ENCODE assay signal across 8 mouse cellular contexts in the genomic region with DNA sequence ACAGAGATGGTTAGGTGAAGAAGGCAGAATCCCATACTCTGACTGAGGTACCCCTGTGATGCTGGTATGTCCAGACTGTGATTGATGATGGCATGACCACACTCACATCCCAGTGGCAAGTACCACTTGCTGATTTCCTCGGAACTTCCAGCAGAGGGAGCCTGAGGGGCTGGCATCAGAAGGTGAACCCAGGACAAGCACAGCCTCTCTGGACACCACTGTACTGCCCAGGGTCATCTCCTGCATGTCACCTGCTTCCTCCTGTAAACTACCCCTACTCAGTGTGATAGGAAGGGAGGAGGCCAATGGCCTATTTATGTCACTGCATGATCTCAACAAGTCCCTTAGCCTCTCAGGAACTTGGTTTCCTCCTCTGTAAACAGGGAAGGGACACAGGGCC. TPM values are rescaled to one million over a fixed set of nuclear protein-coding genes. Genes with fewer than 3 reads are reported as not detected.
A peak's percentile ranks its signal among the peaks of the same experiment; 100 is the strongest.
DNase-seq lines count a peak whose midpoint lies in the region; ATAC-seq and TF ChIP-seq lines count a peak whose summit lies in the region.
"Had no signal": no experiment of that assay in that cellular context is flagged by ENCODE, and none has a peak within 500 bp of the region (broad histone marks: within the 10 kb centered on the region; RNA-seq: fewer than 3 reads in every experiment).

No protein-coding gene starts in this region.

- no peaks in the 10 kb centered on the region for H3K27me3 ChIP-seq in hindbrain, postnatal 0 days (ENCODE audit: insufficient read depth, low read length)
- no peaks in the 10 kb centered on the region for H3K27me3 ChIP-seq in hindbrain, embryonic 14.5 days (ENCODE audit: control insufficient read depth, insufficient read depth, low read length)
- H3K27me3 ChIP-seq: embryonic facial prominence, embryonic 12.5 days had no signal

- no peaks in the 10 kb centered on the region for H3K4me1 ChIP-seq in hindbrain, postnatal 0 days (ENCODE audit: insufficient read depth, low read length)
- no peaks in the 10 kb centered on the region for H3K4me1 ChIP-seq in hindbrain, embryonic 14.5 days (replicated peaks; ENCODE audit: control insufficient read depth, insufficient read depth, low read length)
- H3K4me1 ChIP-seq: embryonic facial prominence, embryonic 12.5 days had no signal

- TF ChIP-seq CTCF in hindbrain, postnatal 0 days (IDR thresholded peaks at IDR 0.05; ENCODE audit: low read depth): peak; percentile 75

- H3K36me3 ChIP-seq in hindbrain, postnatal 0 days (ENCODE audit: insufficient read depth, low read length): no peaks in the 10 kb centered on the region
- no peaks in the 10 kb centered on the region for H3K36me3 ChIP-seq in hindbrain, embryonic 14.5 days (replicated peaks; ENCODE audit: control insufficient read depth, insufficient read depth)
- H3K36me3 ChIP-seq: embryonic facial prominence, embryonic 12.5 days had no signal

- WGBS in hindbrain, postnatal 0 days: 6% methylated on average over 1 of the region's 1 CpGs
- WGBS in hindbrain, embryonic 14.5 days: 0% methylated on average over 1 of the region's 1 CpGs

- no peak overlapping the region for H3K4me3 ChIP-seq in hindbrain, postnatal 0 days (ENCODE audit: low read length)
- H3K4me3 ChIP-seq in hindbrain, embryonic 14.5 days (replicated peaks; ENCODE audit: low read length): no peak overlapping the region
- H3K4me3 ChIP-seq: embryonic facial prominence, embryonic 12.5 days had no signal

- no peak overlapping the region for H3K4me2 ChIP-seq in hindbrain, postnatal 0 days (ENCODE audit: low read depth, low read length)
- no peak overlapping the region for H3K4me2 ChIP-seq in hindbrain, embryonic 14.5 days (replicated peaks)
- H3K4me2 ChIP-seq: embryonic facial prominence, embryonic 12.5 days had no signal

- H3K9ac ChIP-seq in hindbrain, postnatal 0 days (replicated peaks; ENCODE audit: low read length): no peak overlapping the region
- no peak overlapping the region for H3K9ac ChIP-seq in hindbrain, embryonic 14.5 days
- H3K9ac ChIP-seq: embryonic facial prominence, embryonic 12.5 days had no signal

- DNase-seq in hindbrain, postnatal 0 days (ENCODE audit: low spot score): peak; percentile 37
- no peak for DNase-seq in hindbrain, embryonic 14.5 days (ENCODE audit: low spot score)
- DNase-seq in thymus, postnatal 4 days: peak; percentile 9
- no peak for DNase-seq in thymus, postnatal 0 days (ENCODE audit: low spot score)
- peak; percentile 3 to 4 for DNase-seq in cerebellum, postnatal 36 days
- peak; percentile 21 for DNase-seq in lung, postnatal 10 days
- no peak for DNase-seq in spleen, postnatal 36 days (ENCODE audit: low spot score in 2 of 2)

- no peaks in the 10 kb centered on the region for H3K9me3 ChIP-seq in hindbrain, postnatal 0 days (ENCODE audit: low read length)
- no peaks in the 10 kb centered on the region for H3K9me3 ChIP-seq in hindbrain, embryonic 14.5 days (ENCODE audit: control insufficient read depth, low read length)
- H3K9me3 ChIP-seq: embryonic facial prominence, embryonic 12.5 days had no signal

- H3K27ac ChIP-seq in hindbrain, postnatal 0 days: no peak overlapping the region
- H3K27ac ChIP-seq in hindbrain, embryonic 14.5 days: no peak overlapping the region
- H3K27ac ChIP-seq: embryonic facial prominence, embryonic 12.5 days had no signal

- ATAC-seq in hindbrain, postnatal 0 days: no peak
- ATAC-seq in hindbrain, embryonic 14.5 days (ENCODE audit: low FRiP score): no peak

RNA-seq across cellular contexts. Expression of a gene that starts 27.3 kb away (rescaled TPM):
- total RNA-seq in hindbrain, postnatal 0 days (2014; rRNA removed): 55.2 and 57.3 TPM in 2 replicates
- polyA plus RNA-seq in hindbrain, postnatal 0 days (2015; fragmentation: Nextera tagmentation; extraction: Ambion mirVana): 18.3 and 19.2 TPM in 2 replicates
- polyA plus RNA-seq in hindbrain, embryonic 14.5 days (2014; fragmentation: Nextera tagmentation; extraction: Ambion mirVana): 12.4 and 14.7 TPM in 2 replicates
- not detected in 2 replicates for polyA plus RNA-seq in thymus, postnatal 0 days (2015; fragmentation: Nextera tagmentation; extraction: Ambion mirVana)

Comparison
In these comparisons a context has a peak if more than half of its experiments do, and no peak if none do; other contexts are left out.
1. DNase-seq: peak in hindbrain, postnatal 0 days (single experiment), thymus, postnatal 4 days (single experiment), cerebellum, postnatal 36 days (2 of 2) and lung, postnatal 10 days (single experiment); none in hindbrain, embryonic 14.5 days (single experiment), thymus, postnatal 0 days (single experiment) and spleen, postnatal 36 days (0 of 2).
2. RNA of a gene that starts 27.3 kb away (polyA plus RNA-seq): 18.3 to 19.2 TPM in hindbrain, postnatal 0 days and 12.4 to 14.7 TPM in hindbrain, embryonic 14.5 days; not detected in thymus, postnatal 0 days; every median in the first group is over 10 times any median in the second.